Mouse (Mus musculus): Measurements from ENCODE around the gene Pde10a.

GRCm38 (mm10) chr17:8843941-8844340, 318.8 kb downstream of the Pde10a start:
- no peak for TF ChIP-seq CTCF (IDR thresholded peaks at IDR 0.05; ENCODE audit: extremely low read depth, insufficient read depth, insufficient read length, insufficient replicate concordance)
- no peak for TF ChIP-seq POLR2A (IDR thresholded peaks at IDR 0.05; ENCODE audit: low read depth, low read length)
